Mouse (Mus musculus): ENCODE results near the gene Cd200. TPM values are rescaled to one million over a fixed set of nuclear protein-coding genes. Genes with fewer than 3 reads are reported as not detected.
"Not testable (repeated sequence)": the region's sequence is repeated elsewhere in the genome, so short reads cannot be mapped to it uniquely, and the experiment has no call there.

Gene Cd200
- 21.5 and 27.6 TPM in 2 replicates for polyA plus RNA-seq (2014; fragmentation: Nextera tagmentation; extraction: Ambion mirVana)

DNA sequence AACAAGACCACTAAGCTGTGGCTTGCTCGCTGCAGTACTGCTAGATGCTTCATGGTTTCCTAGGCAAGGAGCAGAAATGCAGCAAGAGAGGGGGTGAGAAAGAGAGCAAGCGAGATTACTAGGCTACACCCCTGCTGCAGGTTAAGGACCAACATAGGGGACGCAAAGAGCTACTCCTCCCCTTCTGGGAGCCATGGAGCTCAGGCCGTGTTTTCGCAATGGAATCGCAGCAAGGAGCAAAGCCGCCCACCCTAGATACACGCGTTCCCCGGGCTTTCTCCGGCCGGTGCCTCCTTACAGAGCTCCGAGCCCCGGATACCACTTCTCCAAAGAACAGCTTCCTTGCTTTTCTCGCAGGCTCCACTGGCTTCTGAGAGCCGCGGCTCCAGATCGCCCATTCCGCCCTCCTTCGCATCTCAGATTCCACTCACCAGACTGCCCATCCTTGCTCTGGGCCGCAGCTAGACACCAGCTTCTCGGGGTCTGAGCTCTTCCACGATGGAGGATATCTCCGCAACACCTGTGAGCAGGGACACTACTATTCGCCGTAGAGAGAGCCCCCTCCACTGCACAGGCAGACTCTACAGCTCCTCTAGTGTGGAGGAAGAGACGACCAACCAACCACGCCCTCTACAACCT lies at the start of gene Cd200:
Gene Cd200 (minus strand): TSS at position 629 of the 639 bp plus-strand sequence.
- Histone ChIP-seq H3K4me2 (ENCODE audit: low read length) (peak within 1 kb of the TSS; percentile 76), H3K27me3 (ENCODE audit: control insufficient read depth, insufficient read depth, low read length) (no peaks in the 10 kb centered on the region), H3K9me3 (ENCODE audit: control insufficient read depth, low read length) (no peaks in the 10 kb centered on the region), H3K27ac (replicated peaks in 1 of 2; ENCODE audit: control insufficient read depth in 1 of 2, insufficient read depth in 1 of 2, low read depth in 2 of 2, low read length in 2 of 2) (peak within 1 kb of the TSS; percentile 15 to 60), H3K9ac (ENCODE audit: low read length) (peak within 1 kb of the TSS; percentile 63), H3K4me1 (ENCODE audit: control insufficient read depth in 2 of 2, insufficient read depth in 2 of 2, low read length in 2 of 2) (no peaks in the 10 kb centered on the region), H3K36me3 (ENCODE audit: control insufficient read depth, insufficient read depth, low read length) (no peaks in the 10 kb centered on the region), H3K4me3 (ENCODE audit: control insufficient read depth in 1 of 2, insufficient read depth in 1 of 2, low read depth in 1 of 2, low read length in 2 of 2) (peak within 1 kb of the TSS; percentile 46 to 93)
- WGBS: under 1% methylated on average over 28 of the region's 28 CpGs
- no peak; the same call in 1 of the 2 replicates for ATAC-seq (ENCODE audit: insufficient number of reproducible peaks, insufficient read depth, low FRiP score, low read depth)

DNA sequence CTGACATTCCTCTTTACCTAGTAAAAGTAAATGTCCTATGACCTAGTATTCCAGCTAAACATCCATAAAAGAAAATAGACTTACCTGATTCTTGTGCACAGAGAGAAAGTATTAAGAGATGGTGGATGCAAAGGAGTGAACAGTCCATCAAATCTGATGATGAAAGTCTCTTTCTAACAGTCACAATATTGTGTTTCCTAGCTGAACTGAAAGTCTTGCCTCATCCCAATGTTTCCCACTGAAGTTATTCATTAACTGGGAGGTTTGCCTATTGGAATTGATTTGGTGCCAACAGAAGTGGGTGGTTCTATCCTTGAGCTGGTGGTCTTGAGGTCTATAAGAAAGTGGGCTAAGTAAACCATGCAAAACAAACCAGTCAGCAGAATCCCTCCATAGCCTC lies 45.9 kb upstream of the Cd200 start:
- no peaks in the 10 kb centered on the region for H3K36me3 ChIP-seq (ENCODE audit: control insufficient read depth, insufficient read depth, low read length)
- H3K9me3 ChIP-seq (ENCODE audit: control insufficient read depth, low read length): no peaks in the 10 kb centered on the region
- no peak for ATAC-seq (ENCODE audit: insufficient number of reproducible peaks, insufficient read depth, low FRiP score, low read depth)
- H3K4me2 ChIP-seq (ENCODE audit: low read length): no peak overlapping the region
- no peaks in the 10 kb centered on the region for H3K4me1 ChIP-seq (ENCODE audit: control insufficient read depth in 2 of 2, insufficient read depth in 2 of 2, low read length in 2 of 2)
- no peak overlapping the region for H3K4me3 ChIP-seq (ENCODE audit: control insufficient read depth in 1 of 2, insufficient read depth in 1 of 2, low read depth in 1 of 2, low read length in 2 of 2)
- H3K27ac ChIP-seq (replicated peaks in 1 of 2; ENCODE audit: control insufficient read depth in 1 of 2, insufficient read depth in 1 of 2, low read depth in 2 of 2, low read length in 2 of 2): no peak overlapping the region
- no peaks in the 10 kb centered on the region for H3K27me3 ChIP-seq (ENCODE audit: control insufficient read depth, insufficient read depth, low read length)
- no peak overlapping the region for H3K9ac ChIP-seq (ENCODE audit: low read length)

DNA sequence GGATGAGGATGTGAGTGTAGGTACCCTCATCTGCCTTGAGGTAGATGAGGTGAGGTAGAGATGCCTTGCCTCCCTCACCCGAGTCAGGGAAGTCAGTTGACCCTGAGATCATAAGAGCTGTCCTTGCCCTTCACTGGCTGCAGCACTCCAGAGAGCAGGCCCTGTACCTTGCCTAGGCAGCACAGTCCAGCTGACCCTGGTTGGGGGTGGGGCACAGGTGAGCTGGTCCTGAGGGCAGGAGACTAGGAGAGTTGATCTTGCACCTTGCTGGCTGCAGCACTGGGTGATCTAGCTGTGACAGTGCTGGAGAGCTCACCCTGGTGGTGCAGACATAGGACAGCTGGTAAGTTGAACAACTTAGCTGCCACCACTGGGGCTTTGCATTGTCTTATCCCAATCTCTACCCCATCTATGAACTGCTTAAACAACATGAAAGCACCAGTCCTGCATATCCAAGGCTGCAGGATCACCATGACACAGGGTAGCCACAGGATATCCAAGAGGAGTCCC lies 28.4 kb upstream of the Cd200 start:
- Histone ChIP-seq H3K4me3 (ENCODE audit: control insufficient read depth in 1 of 2, insufficient read depth in 1 of 2, low read depth in 1 of 2, low read length in 2 of 2) (no peak overlapping the region), H3K9ac (ENCODE audit: low read length) (no peak overlapping the region), H3K27ac (replicated peaks in 1 of 2; ENCODE audit: control insufficient read depth in 1 of 2, insufficient read depth in 1 of 2, low read depth in 2 of 2, low read length in 2 of 2) (no peak overlapping the region), H3K4me2 (ENCODE audit: low read length) (no peak overlapping the region), H3K4me1 (ENCODE audit: control insufficient read depth in 2 of 2, insufficient read depth in 2 of 2, low read length in 2 of 2) (no peaks in the 10 kb centered on the region), H3K9me3 (ENCODE audit: control insufficient read depth, low read length) (no peaks in the 10 kb centered on the region), H3K27me3 (ENCODE audit: control insufficient read depth, insufficient read depth, low read length) (no peaks in the 10 kb centered on the region), H3K36me3 (ENCODE audit: control insufficient read depth, insufficient read depth, low read length) (no peaks in the 10 kb centered on the region)
- no peak for ATAC-seq (ENCODE audit: insufficient number of reproducible peaks, insufficient read depth, low FRiP score, low read depth)
- WGBS: 74% methylated on average over 1 of the region's 1 CpGs

DNA sequence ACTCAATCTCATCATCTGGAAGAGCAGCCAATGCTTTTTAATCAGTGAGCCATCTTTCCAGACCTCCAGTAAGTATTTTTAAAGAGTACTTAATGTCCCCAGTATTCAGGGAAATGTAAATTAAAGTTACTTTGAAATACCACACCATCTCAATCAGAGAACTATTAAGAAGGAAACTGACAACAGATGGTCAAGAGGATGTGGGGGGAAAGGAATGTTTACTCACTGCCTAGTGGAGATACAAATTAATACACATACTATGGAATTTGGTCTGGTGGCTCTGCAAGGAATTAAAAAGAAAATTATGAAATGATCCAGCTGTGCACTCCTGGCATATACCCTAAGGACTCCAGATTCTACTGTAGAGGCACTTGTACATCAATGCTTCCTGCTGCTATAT lies 26.7 kb upstream of the Cd200 start:
- ATAC-seq (ENCODE audit: insufficient number of reproducible peaks, insufficient read depth, low FRiP score, low read depth): no peak
- Histone ChIP-seq H3K4me2 (ENCODE audit: low read length) (no peak overlapping the region), H3K27me3 (ENCODE audit: control insufficient read depth, insufficient read depth, low read length) (no peaks in the 10 kb centered on the region), H3K36me3 (ENCODE audit: control insufficient read depth, insufficient read depth, low read length) (no peaks in the 10 kb centered on the region), H3K27ac (replicated peaks in 1 of 2; ENCODE audit: control insufficient read depth in 1 of 2, insufficient read depth in 1 of 2, low read depth in 2 of 2, low read length in 2 of 2) (no peak overlapping the region), H3K9ac (ENCODE audit: low read length) (no peak overlapping the region), H3K4me1 (ENCODE audit: control insufficient read depth in 2 of 2, insufficient read depth in 2 of 2, low read length in 2 of 2) (no peaks in the 10 kb centered on the region), H3K9me3 (ENCODE audit: control insufficient read depth, low read length) (no peaks in the 10 kb centered on the region), H3K4me3 (ENCODE audit: control insufficient read depth in 1 of 2, insufficient read depth in 1 of 2, low read depth in 1 of 2, low read length in 2 of 2) (no peak overlapping the region)

DNA sequence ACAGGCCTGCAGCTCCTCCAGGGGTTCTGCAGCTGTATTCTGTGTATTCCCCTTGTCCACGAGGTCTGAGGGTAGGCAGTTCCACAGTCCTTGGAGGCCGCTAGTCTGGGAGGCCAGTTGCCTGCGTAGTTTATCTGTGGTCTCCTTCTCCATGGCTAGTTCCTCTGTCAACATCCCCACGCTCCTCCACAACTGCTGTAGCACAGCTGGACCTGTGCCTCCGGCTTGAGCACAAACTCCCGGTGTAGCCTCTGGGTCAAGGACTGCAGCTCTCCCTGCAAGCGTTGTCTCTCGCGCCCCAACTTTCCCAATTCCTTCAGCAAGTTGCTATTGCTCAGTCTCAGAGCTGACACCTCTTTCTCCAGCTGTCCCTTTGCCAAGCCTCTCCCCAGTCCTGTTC lies 18.8 kb upstream of the Cd200 start:
- ATAC-seq (ENCODE audit: insufficient number of reproducible peaks, insufficient read depth, low FRiP score, low read depth): no peak
- no peaks in the 10 kb centered on the region for H3K4me1 ChIP-seq (ENCODE audit: control insufficient read depth in 2 of 2, insufficient read depth in 2 of 2, low read length in 2 of 2)
- no peak overlapping the region for H3K4me3 ChIP-seq (ENCODE audit: control insufficient read depth in 1 of 2, insufficient read depth in 1 of 2, low read depth in 1 of 2, low read length in 2 of 2)
- WGBS: 70% methylated on average over 9 of the region's 9 CpGs
- no peaks in the 10 kb centered on the region for H3K36me3 ChIP-seq (ENCODE audit: control insufficient read depth, insufficient read depth, low read length)
- H3K4me2 ChIP-seq (ENCODE audit: low read length): no peak overlapping the region
- no peaks in the 10 kb centered on the region for H3K27me3 ChIP-seq (ENCODE audit: control insufficient read depth, insufficient read depth, low read length)
- no peak overlapping the region for H3K27ac ChIP-seq (replicated peaks in 1 of 2; ENCODE audit: control insufficient read depth in 1 of 2, insufficient read depth in 1 of 2, low read depth in 2 of 2, low read length in 2 of 2)
- H3K9ac ChIP-seq (ENCODE audit: low read length): no peak overlapping the region
- no peaks in the 10 kb centered on the region for H3K9me3 ChIP-seq (ENCODE audit: control insufficient read depth, low read length)

DNA sequence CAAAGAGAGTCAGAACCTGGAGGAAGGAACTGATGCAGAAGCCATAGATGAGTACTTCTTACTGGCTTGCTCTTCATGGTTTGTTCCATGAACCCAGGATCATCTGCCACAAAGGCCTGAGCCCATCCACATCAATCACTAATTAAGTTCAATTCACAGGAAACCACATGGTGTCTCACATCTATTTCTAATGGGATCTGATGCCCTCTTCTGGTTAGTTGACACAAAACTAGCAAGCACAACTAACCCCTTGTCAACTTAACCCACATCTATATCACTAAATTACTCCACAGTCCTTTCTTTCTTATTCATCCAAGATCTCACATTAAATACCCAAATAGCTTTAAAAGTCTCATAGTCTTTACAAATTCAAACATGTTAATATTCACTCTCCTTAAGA lies 4.6 kb upstream of the Cd200 start:
- no peaks in the 10 kb centered on the region for H3K4me1 ChIP-seq (ENCODE audit: control insufficient read depth in 2 of 2, insufficient read depth in 2 of 2, low read length in 2 of 2)
- H3K4me2 ChIP-seq (ENCODE audit: low read length): no peak overlapping the region
- no peaks in the 10 kb centered on the region for H3K27me3 ChIP-seq (ENCODE audit: control insufficient read depth, insufficient read depth, low read length)
- ATAC-seq (ENCODE audit: insufficient number of reproducible peaks, insufficient read depth, low FRiP score, low read depth): no peak
- H3K9ac ChIP-seq (ENCODE audit: low read length): no peak overlapping the region
- H3K9me3 ChIP-seq (ENCODE audit: control insufficient read depth, low read length): no peaks in the 10 kb centered on the region
- H3K4me3 ChIP-seq (ENCODE audit: control insufficient read depth in 1 of 2, insufficient read depth in 1 of 2, low read depth in 1 of 2, low read length in 2 of 2): no peak overlapping the region
- no peak overlapping the region for H3K27ac ChIP-seq (replicated peaks in 1 of 2; ENCODE audit: control insufficient read depth in 1 of 2, insufficient read depth in 1 of 2, low read depth in 2 of 2, low read length in 2 of 2)
- no peaks in the 10 kb centered on the region for H3K36me3 ChIP-seq (ENCODE audit: control insufficient read depth, insufficient read depth, low read length)

DNA sequence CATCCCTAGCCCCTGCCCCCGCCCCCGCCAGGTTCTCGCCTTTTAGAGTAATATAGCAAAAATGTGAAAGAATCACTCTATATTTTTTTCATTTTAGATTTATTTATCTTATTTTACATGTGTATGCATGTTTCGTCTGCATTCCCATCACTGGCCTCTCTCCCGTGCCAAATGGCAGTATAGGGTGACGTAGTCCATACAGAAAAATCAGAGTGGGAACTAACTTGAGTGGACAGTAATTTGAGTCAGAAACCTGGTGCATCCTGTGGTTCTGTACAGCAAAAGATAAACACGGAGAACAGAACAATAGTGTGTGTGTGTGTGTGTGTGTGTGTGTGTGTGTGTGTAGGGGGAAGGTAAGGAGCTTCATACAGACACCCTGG lies 202 bp upstream of the Cd200 start:
- ATAC-seq (ENCODE audit: insufficient number of reproducible peaks, insufficient read depth, low FRiP score, low read depth): not testable (repeated sequence)

More for the DNA sequence above, 202 bp upstream of the Cd200 start:
- not testable (repeated sequence) for H3K9ac ChIP-seq (ENCODE audit: low read length); H3K9me3 ChIP-seq (ENCODE audit: control insufficient read depth, low read length); H3K27ac ChIP-seq (replicated peaks in 1 of 2; ENCODE audit: control insufficient read depth in 1 of 2, insufficient read depth in 1 of 2, low read depth in 2 of 2, low read length in 2 of 2); H3K4me1 ChIP-seq (ENCODE audit: control insufficient read depth in 2 of 2, insufficient read depth in 2 of 2, low read length in 2 of 2); H3K27me3 ChIP-seq (ENCODE audit: control insufficient read depth, insufficient read depth, low read length); H3K36me3 ChIP-seq (ENCODE audit: control insufficient read depth, insufficient read depth, low read length)
- WGBS: 31% methylated on average over 7 of the region's 7 CpGs
- peak overlapping the region; percentile 76 for H3K4me2 ChIP-seq (ENCODE audit: low read length)
- H3K4me3 ChIP-seq (ENCODE audit: control insufficient read depth in 1 of 2, insufficient read depth in 1 of 2, low read depth in 1 of 2, low read length in 2 of 2): peak overlapping the region; percentile 46 to 93
